In the genomic region with DNA sequence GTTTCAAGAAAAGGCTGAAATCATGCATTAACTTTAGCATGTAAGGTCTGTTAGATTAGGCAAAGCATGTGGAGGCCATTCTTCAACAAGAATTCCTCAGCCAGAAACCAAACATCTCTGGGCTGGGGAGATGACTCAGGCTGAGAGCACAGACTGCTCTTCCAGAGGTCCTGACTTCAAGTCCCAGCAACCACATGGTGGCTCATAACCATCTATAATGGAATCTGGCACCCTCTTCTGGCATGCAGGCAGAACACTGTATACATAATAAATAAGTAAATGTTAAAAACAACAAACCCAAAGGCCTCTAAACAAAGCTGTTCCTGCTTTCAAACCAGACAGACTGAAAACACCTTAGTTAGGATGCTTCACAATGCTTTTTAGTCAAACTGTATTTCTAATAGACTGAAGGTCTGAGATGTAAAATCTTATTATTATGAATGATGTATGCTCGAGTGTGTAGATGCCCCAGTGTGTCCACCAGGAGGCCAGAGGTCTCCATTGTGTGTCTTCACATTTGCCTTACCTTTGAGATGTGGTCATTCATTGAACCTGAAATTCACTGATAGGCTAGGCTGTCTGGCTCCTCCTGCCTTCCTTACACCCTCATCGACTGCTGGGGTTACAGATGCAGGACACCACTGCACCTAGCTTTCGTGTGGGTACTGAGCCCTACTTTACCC, we compare ENCODE assay signal across 25 mouse cellular contexts. TPM values are rescaled to one million over a fixed set of nuclear protein-coding genes. Genes with fewer than 3 reads are reported as not detected.
DNase-seq lines count a peak whose midpoint lies in the region; ATAC-seq and TF ChIP-seq lines count a peak whose summit lies in the region.
"Had no signal": no experiment of that assay in that cellular context is flagged by ENCODE, and none has a peak within 500 bp of the region (broad histone marks: within the 10 kb centered on the region; RNA-seq: fewer than 3 reads in every experiment).

No protein-coding gene starts in this region.

- peaks cover 0 to 6% of the 10 kb centered on the region in 2 experiments for H3K36me3 ChIP-seq in CH12.LX (replicated peaks in 1 of 2; ENCODE audit: control insufficient read depth in 1 of 2, insufficient read depth in 1 of 2, low read length in 1 of 2)

- H3K4me3 ChIP-seq in cerebellum, adult 2 months (replicated peaks; ENCODE audit: insufficient read depth, low read depth, low read length): no peak overlapping the region
- H3K4me3 ChIP-seq in layer of hippocampus, adult 2 months: no peak overlapping the region
- H3K4me3 ChIP-seq in CH12.LX (replicated peaks in 1 of 3; ENCODE audit: low read depth in 2 of 3, low read length in 2 of 3, poor library complexity in 1 of 3): no peak overlapping the region
- H3K4me3 ChIP-seq: erythroblast, embryonic 14.5 days; hindbrain, embryonic 13.5 days had no signal

- H3K27ac ChIP-seq in cerebellum, adult 2 months (ENCODE audit: insufficient read depth, low read length): no peak overlapping the region
- no peak overlapping the region for H3K27ac ChIP-seq in layer of hippocampus, adult 2 months
- no peak overlapping the region for H3K27ac ChIP-seq in CH12.LX (ENCODE audit: insufficient read depth, low read depth)
- H3K27ac ChIP-seq: hindbrain, embryonic 13.5 days had no signal

- TF ChIP-seq EP300 in CH12.LX (IDR thresholded peaks at IDR 0.05; ENCODE audit: low read length): no peak

- H3K9ac ChIP-seq in CH12.LX (ENCODE audit: insufficient read depth, low read depth): no peak overlapping the region
- H3K9ac ChIP-seq: hindbrain, embryonic 13.5 days; lung, embryonic 14.5 days had no signal

- WGBS in cerebellum, adult 2 months: 80% methylated on average over 3 of the region's 3 CpGs

- in situ Hi-C loops in CH12.LX (cut with MboI; ENCODE audit: low pct_ligation_motif_present, low pct_unique_long_range_greater_than_20kb, low sequenced_read_pairs): no loop called here

- 0 out of 2 replicates have a peak, but pooled peaks have one; percentile 6 for TF ChIP-seq CTCF in cerebellum, adult 2 months (IDR thresholded peaks at IDR 0.05; ENCODE audit: borderline replicate concordance, insufficient read depth, low read depth, low read length)
- peak; percentile 45 for TF ChIP-seq CTCF in layer of hippocampus, adult 2 months (conservative IDR thresholded peaks at IDR 0.05)
- TF ChIP-seq CTCF in CH12.LX (conservative IDR thresholded peaks at IDR 0.05 in 1 of 2, IDR thresholded peaks at IDR 0.05 in 1 of 2; ENCODE audit: low read depth in 2 of 2, low read length in 2 of 2): peak in 1 of 2 experiments; percentile 34; a peak in 2 of 4 replicates

- peak; percentile 50; the same call in 1 of the 2 replicates for ATAC-seq in granulocyte monocyte progenitor cell, adult 5-6 weeks (replicated peaks; ENCODE audit: poor library complexity, severe bottlenecking)
- ATAC-seq: forebrain, embryonic 16.5 days had no signal

- H3K4me2 ChIP-seq in CH12.LX (ENCODE audit: insufficient read depth, low read depth, poor library complexity, severe bottlenecking): no peak overlapping the region
- H3K4me2 ChIP-seq: hindbrain, embryonic 13.5 days; lung, embryonic 14.5 days had no signal

- peak; percentile 28 for TF ChIP-seq RAD21 in CH12.LX (IDR thresholded peaks at IDR 0.05; ENCODE audit: low read depth, low read length)

- H3K4me1 ChIP-seq in cerebellum, adult 2 months (ENCODE audit: control insufficient read depth, insufficient read depth, low read length): no peaks in the 10 kb centered on the region
- peaks cover 0 to 6% of the 10 kb centered on the region in 2 experiments; a peak in 2 of 4 replicates for H3K4me1 ChIP-seq in CH12.LX (ENCODE audit: control insufficient read depth in 1 of 2, insufficient read depth in 2 of 2)

- DNase-seq in cerebellum, adult 2 months: no peak
- DNase-seq in cerebellum, postnatal 14 days: no peak
- no peak for DNase-seq in layer of hippocampus, adult 2 months (ENCODE audit: low spot score in 2 of 2)
- no peak for DNase-seq in layer of hippocampus, adult 18-20 months (ENCODE audit: low spot score in 2 of 2)
- no peak for DNase-seq in CH12.LX (ENCODE audit: extremely low read depth)
- no peak for DNase-seq in neural tube, embryonic 10.5 days (ENCODE audit: extremely low spot score, low spot score)
- DNase-seq in adrenal gland, postnatal 25 days: no peak
- DNase-seq: adrenal gland, adult 8-10 months; cerebellum, adult 11-12 months; kidney, adult 11 months; kidney, postnatal 25 days; left cerebral cortex, postnatal 4 days; lung, embryonic 14.5 days; thymus, postnatal 36 days had no signal

- no peak for TF ChIP-seq POLR2A in cerebellum, adult 2 months (IDR thresholded peaks at IDR 0.05; ENCODE audit: borderline replicate concordance, insufficient read depth, low read length)
- no peak for TF ChIP-seq POLR2A in CH12.LX (IDR thresholded peaks at IDR 0.05; ENCODE audit: low read depth, low read length)

- H3K79me2 ChIP-seq in CH12.LX (replicated peaks; ENCODE audit: control insufficient read depth, extremely low read depth, insufficient read depth, poor library complexity, severe bottlenecking): no peaks in the 10 kb centered on the region

- no peaks in the 10 kb centered on the region for H3K27me3 ChIP-seq in cerebellum, adult 2 months (ENCODE audit: control insufficient read depth, insufficient read depth, low read length)
- no peaks in the 10 kb centered on the region for H3K27me3 ChIP-seq in CH12.LX (replicated peaks)
- H3K27me3 ChIP-seq: hindbrain, embryonic 13.5 days had no signal

- dilution Hi-C loops in CH12.LX (cut with MboI; ENCODE audit: extremely low pct_ligation_motif_present, extremely low pct_unique_long_range_greater_than_20kb, low sequenced_read_pairs): no loop called here

- H3K9me3 ChIP-seq in CH12.LX (replicated peaks; ENCODE audit: low read length): no peaks in the 10 kb centered on the region
- H3K9me3 ChIP-seq: hindbrain, embryonic 13.5 days had no signal

TF ChIP-seq in CH12.LX, 34 proteins besides CTCF, POLR2A, EP300 and RAD21 (continues in another document):
- TF ChIP-seq ZC3H11A (IDR thresholded peaks at IDR 0.05; ENCODE audit: low read depth, low read length) (no peak), HCFC1 (IDR thresholded peaks at IDR 0.05; ENCODE audit: low read depth, low read length) (no peak), MAZ (IDR thresholded peaks at IDR 0.05; ENCODE audit: low read depth, low read length) (no peak), ETS1 (conservative IDR thresholded peaks at IDR 0.05; ENCODE audit: low read depth, low read length) (no peak), SMC3 (IDR thresholded peaks at IDR 0.05; ENCODE audit: low read depth, low read length) (peak; percentile 22; the same call in 1 of the 2 replicates), MEF2A (IDR thresholded peaks at IDR 0.05; ENCODE audit: borderline replicate concordance, low read depth, low read length) (no peak), ZNF384 (IDR thresholded peaks at IDR 0.05; ENCODE audit: low read depth, low read length) (no peak)

RNA-seq across cellular contexts. Expression of gene Gm10392, which starts 6.9 kb away (rescaled TPM):
- not detected in 2 replicates for polyA plus RNA-seq in cerebellum, adult 2 months (2012; rRNA removed)
- not detected for total RNA-seq in layer of hippocampus, adult 2 months (2021)
- total RNA-seq in layer of hippocampus, adult 18-20 months (2021): not detected
- total RNA-seq in CH12.LX (2012; rRNA removed): 0.13 TPM in 1 of 2 replicates, not detected in the other
- total RNA-seq in CH12.LX (2014; rRNA removed): 0.30 TPM in 1 of 2 replicates, not detected in the other
- 0.17 and 0.53 TPM in 2 replicates for polyA plus RNA-seq in CH12.LX (2012; ENCODE audit: insufficient read length, low read depth)
- not detected in 2 replicates for total RNA-seq in granulocyte monocyte progenitor cell, adult 5-6 weeks (2014; fragmentation: Nextera tagmentation)
- total RNA-seq in granulocyte monocyte progenitor cell, adult 5-6 weeks (2017): 0.52 TPM in 1 of 2 replicates, not detected in the other
- not detected in 2 replicates for total RNA-seq in adrenal gland, postnatal 25 days (2021)
- total RNA-seq: adrenal gland, adult 8-10 months; heart, adult 8-10 months; layer of hippocampus, postnatal 25 days; left cerebral cortex, postnatal 4 days; liver, adult 2 months; monocyte, adult 5-6 weeks had no signal
- polyA plus RNA-seq: brain, embryonic 14.5 days; embryonic facial prominence, embryonic 11.5 days; erythroblast, embryonic 14.5 days; forebrain, embryonic 16.5 days; hindbrain, embryonic 13.5 days; liver, adult 2 months had no signal

RNA-seq across cellular contexts. Expression of gene Trp53i13, which starts 10.2 kb away (rescaled TPM):
- polyA plus RNA-seq in cerebellum, adult 2 months (2012; rRNA removed): 11.6 and 12.8 TPM in 2 replicates
- total RNA-seq in layer of hippocampus, adult 2 months (2021): 1 to 10 TPM; 5.7 to 7.4 TPM
- total RNA-seq in layer of hippocampus, adult 18-20 months (2021): 1 to 10 TPM; 6.7 to 7.5 TPM
- total RNA-seq in CH12.LX (2012; rRNA removed) (11.1 and 12.8 TPM in 2 replicates), CH12.LX (2014; rRNA removed) (6.4 and 6.7 TPM in 2 replicates)
- polyA plus RNA-seq in CH12.LX (2012; ENCODE audit: insufficient read length, low read depth): 12.6 and 14.9 TPM in 2 replicates
- total RNA-seq in granulocyte monocyte progenitor cell, adult 5-6 weeks (2014; fragmentation: Nextera tagmentation): 2.5 and 3.3 TPM in 2 replicates
- total RNA-seq in granulocyte monocyte progenitor cell, adult 5-6 weeks (2017): 1.8 and 2.8 TPM in 2 replicates
- 7.5 and 10.2 TPM in 2 replicates for total RNA-seq in adrenal gland, postnatal 25 days (2021)
- total RNA-seq: monocyte, adult 5-6 weeks had no signal

RNA-seq across cellular contexts. Expression of gene Abhd15, which starts 11.0 kb away (rescaled TPM):
- polyA plus RNA-seq in cerebellum, adult 2 months (2012; rRNA removed): 0.98 and 1.0 TPM in 2 replicates
- 1 to 10 TPM; 1.4 to 1.7 TPM for total RNA-seq in layer of hippocampus, adult 2 months (2021)
- total RNA-seq in layer of hippocampus, adult 18-20 months (2021): 1 to 10 TPM; 1.4 to 1.7 TPM
- total RNA-seq in CH12.LX (2012; rRNA removed): 0.38 and 0.63 TPM in 2 replicates
- total RNA-seq in CH12.LX (2014; rRNA removed): 0.08 and 0.11 TPM in 2 replicates
- polyA plus RNA-seq in CH12.LX (2012; ENCODE audit: insufficient read length, low read depth): 0.23 and 0.38 TPM in 2 replicates
- 3.4 and 9.6 TPM in 2 replicates for total RNA-seq in granulocyte monocyte progenitor cell, adult 5-6 weeks (2014; fragmentation: Nextera tagmentation)
- total RNA-seq in granulocyte monocyte progenitor cell, adult 5-6 weeks (2017): 2.6 and 3.6 TPM in 2 replicates
- 15.1 and 19.4 TPM in 2 replicates for total RNA-seq in adrenal gland, postnatal 25 days (2021)

RNA-seq across cellular contexts. Expression of gene Git1, which starts 32.6 kb away (rescaled TPM):
- 106 and 110 TPM in 2 replicates for polyA plus RNA-seq in cerebellum, adult 2 months (2012; rRNA removed)
- 100 to 1,000 TPM; 295 to 316 TPM for total RNA-seq in layer of hippocampus, adult 2 months (2021)
- total RNA-seq in layer of hippocampus, adult 18-20 months (2021): 100 to 1,000 TPM; 304 to 343 TPM
- 28.9 and 30.8 TPM in 2 replicates for total RNA-seq in CH12.LX (2012; rRNA removed)
- 8.0 and 8.8 TPM in 2 replicates for total RNA-seq in CH12.LX (2014; rRNA removed)
- polyA plus RNA-seq in CH12.LX (2012; ENCODE audit: insufficient read length, low read depth): 53.3 and 57.8 TPM in 2 replicates
- 33.6 and 47.7 TPM in 2 replicates for total RNA-seq in granulocyte monocyte progenitor cell, adult 5-6 weeks (2014; fragmentation: Nextera tagmentation)
- total RNA-seq in granulocyte monocyte progenitor cell, adult 5-6 weeks (2017): 10.3 and 16.4 TPM in 2 replicates
- total RNA-seq in adrenal gland, postnatal 25 days (2021): 53.8 and 55.9 TPM in 2 replicates

RNA-seq across cellular contexts. Expression of gene Ankrd13b, which starts 36.5 kb away (rescaled TPM):
- polyA plus RNA-seq in cerebellum, adult 2 months (2012; rRNA removed): 106 and 114 TPM in 2 replicates
- 10 to 100 TPM; 80.1 to 81.7 TPM for total RNA-seq in layer of hippocampus, adult 2 months (2021)
- 10 to 100 TPM; 79.4 to 82.3 TPM for total RNA-seq in layer of hippocampus, adult 18-20 months (2021)
- total RNA-seq in CH12.LX (2012; rRNA removed): 1.7 and 1.9 TPM in 2 replicates
- 0.53 and 0.55 TPM in 2 replicates for total RNA-seq in CH12.LX (2014; rRNA removed)
- polyA plus RNA-seq in CH12.LX (2012; ENCODE audit: insufficient read length, low read depth): 2.7 and 2.8 TPM in 2 replicates
- total RNA-seq in granulocyte monocyte progenitor cell, adult 5-6 weeks (2014; fragmentation: Nextera tagmentation): 14.9 and 20.0 TPM in 2 replicates
- 3.1 and 4.8 TPM in 2 replicates for total RNA-seq in granulocyte monocyte progenitor cell, adult 5-6 weeks (2017)
- 7.7 and 8.7 TPM in 2 replicates for total RNA-seq in adrenal gland, postnatal 25 days (2021)
- total RNA-seq: monocyte, adult 5-6 weeks; neutrophil, adult 5-6 weeks had no signal
